Mouse (Mus musculus) adrenal gland, postnatal 10 days (tissue): Measurements from ENCODE around the gene Vmn1r211. TPM values are rescaled to one million over a fixed set of nuclear protein-coding genes. Genes with fewer than 3 reads are reported as not detected.
"Not testable (repeated sequence)": the region's sequence is repeated elsewhere in the genome, so short reads cannot be mapped to it uniquely, and the experiment has no call there.

ENCODE experiments used
- DNase-seq: peaks from one replicate; pipeline ENCODE4 v3.0.0; 2021; ENCODE audit warnings: mixed read lengths
- long read RNA-seq, 2 experiments: library from polyadenylated mRNA; stranded (forward); transcript quantifications; one replicate each; pipeline ENCODE4 v2.0.0; 2021
- total RNA-seq, 2 experiments: library from RNA; stranded (reverse); gene quantifications; 2 replicates each; pipeline ENCODE4 v1.2.3; 2021

Vmn1r211 gene
- total RNA-seq, result not detected
- long read RNA-seq, experiment 1, result 0 reads
- long read RNA-seq, experiment 2, result 0 reads

- DNase-seq, result no peak
These were observed at the start of gene Vmn1r211 for GRCm38 (mm10) chr13:22857461-22857860. Gene Vmn1r211 (minus strand): TSS chr13:22857561.

- DNase-seq, result no peak
These were observed 26.7 kb upstream of the Vmn1r211 start, which contains the start of gene Vmn1r212 for GRCm38 (mm10) chr13:22884105-22884504. Gene Vmn1r212 (minus strand): TSS chr13:22884205.

DNA sequence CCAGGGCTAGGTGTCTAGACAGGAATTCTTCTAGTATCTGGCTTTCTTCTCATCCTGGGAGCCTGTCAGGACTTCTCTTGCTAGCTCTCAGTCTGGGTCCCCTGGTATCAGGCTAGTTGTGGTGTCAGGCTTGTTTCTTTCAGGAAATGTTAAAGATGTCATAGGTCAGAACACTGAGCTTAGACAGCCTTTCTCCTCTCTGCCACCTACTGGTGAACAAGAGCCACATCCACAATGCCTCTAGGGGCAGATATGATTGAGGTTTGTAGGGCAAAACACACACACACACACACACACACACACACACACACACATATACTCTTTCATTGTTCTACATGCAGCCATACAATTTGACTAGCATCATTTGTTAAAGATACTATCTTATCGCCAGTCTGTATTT is 21.9 kb upstream of the Vmn1r211 start:
- no peak for DNase-seq

GRCm38 (mm10) chr13:22854760-22855159 is 2.6 kb downstream of the Vmn1r211 start:
- DNase-seq, result no peak

GRCm38 (mm10) chr13:22846798-22847197 is 10.6 kb downstream of the Vmn1r211 start:
- DNase-seq, result no peak

GRCm38 (mm10) chr13:22844304-22844703 is 13.1 kb downstream of the Vmn1r211 start:
- DNase-seq, result not testable (repeated sequence)

DNA sequence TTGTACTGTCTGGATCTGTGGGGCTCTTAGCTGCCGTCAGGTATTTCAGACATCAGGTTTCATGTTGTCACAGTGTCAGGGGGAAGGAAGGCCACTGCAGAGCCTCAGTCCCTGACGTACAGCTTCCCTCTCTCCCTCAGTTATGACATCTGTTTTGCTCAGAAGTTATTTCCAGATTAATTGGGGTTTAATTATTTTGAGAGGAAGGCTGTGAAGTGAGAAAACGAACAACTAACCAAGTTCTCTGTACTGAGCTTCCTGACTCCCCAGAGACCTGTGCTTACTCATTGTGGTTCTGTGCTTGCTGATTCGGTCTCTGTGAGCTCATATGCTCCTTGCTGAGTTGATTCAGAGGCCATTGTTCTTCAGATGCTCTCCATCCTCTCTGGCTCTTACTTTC is 26.1 kb downstream of the Vmn1r211 start, which contains the start of gene Vmn1r210:
Gene Vmn1r210 (minus strand): TSS at position 101 of the 400 bp plus-strand sequence.
- no peak for DNase-seq

DNA sequence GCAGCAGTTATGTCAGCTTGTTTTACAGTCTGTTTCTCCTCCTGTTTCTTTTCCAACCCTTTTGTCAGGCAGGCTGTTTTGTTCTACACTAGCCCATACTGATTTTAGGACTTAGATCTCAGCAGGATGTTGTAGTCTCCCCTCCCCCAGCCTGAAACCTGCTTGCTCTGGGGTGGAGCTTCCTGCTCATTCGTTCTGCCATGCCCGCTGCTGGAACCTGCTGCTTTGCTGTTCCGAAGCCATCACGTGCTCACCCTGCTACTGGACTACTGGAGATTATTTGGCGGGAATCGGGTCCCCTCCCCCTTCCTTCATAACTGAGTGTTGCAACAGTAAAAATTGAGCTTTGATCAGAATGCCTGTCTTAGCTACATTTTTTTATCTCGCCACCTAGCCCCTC is 28.0 kb downstream of the Vmn1r211 start:
- not testable (repeated sequence) for DNase-seq

- DNase-seq, result not testable (repeated sequence)
These were observed 35.8 kb downstream of the Vmn1r211 start for GRCm38 (mm10) chr13:22821601-22822000.

DNA sequence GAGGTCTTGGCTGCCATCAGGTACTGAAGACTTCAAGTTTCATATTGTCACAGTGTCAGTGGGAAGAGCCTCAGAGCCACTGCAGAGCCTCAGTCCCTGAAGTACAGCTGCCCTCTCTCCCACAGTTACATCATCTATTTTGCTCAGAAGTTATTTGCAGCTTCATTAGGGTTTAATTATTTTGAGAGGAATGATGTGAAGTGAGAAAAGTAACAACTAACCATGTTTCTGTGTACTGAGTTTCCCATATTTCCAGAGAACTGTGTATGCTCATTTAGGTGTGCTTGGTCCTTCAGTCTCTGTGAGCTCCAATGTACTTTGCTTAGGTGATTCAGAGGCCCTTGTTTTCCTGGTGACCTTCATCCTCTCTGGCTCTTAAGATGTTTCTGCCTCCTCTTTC is 47.8 kb downstream of the Vmn1r211 start, which contains the start of gene Vmn1r209:
Gene Vmn1r209 (minus strand): TSS at position 101 of the 400 bp plus-strand sequence.
- not testable (repeated sequence) for DNase-seq

Other genes with a start within 250 kb of the Vmn1r211 start
- not detected for gene Vmn1r206, start 233.3 kb downstream of the Vmn1r211 start, total RNA-seq
- not detected for gene Vmn1r207-ps, start 127.9 kb downstream of the Vmn1r211 start, total RNA-seq
- not detected for gene Vmn1r208, start 80.2 kb downstream of the Vmn1r211 start, total RNA-seq
- under 1 TPM in 1 of 2 experiments, not detected in 1; 0.03 TPM for gene Vmn1r209, start 47.9 kb downstream of the Vmn1r211 start, total RNA-seq
- not detected for gene Vmn1r210, start 26.2 kb downstream of the Vmn1r211 start, total RNA-seq
- gene Vmn1r212, start 26.6 kb upstream of the Vmn1r211 start, total RNA-seq, result not detected
- gene Vmn1r213, start 150.1 kb upstream of the Vmn1r211 start, total RNA-seq, result not detected
- gene Vmn1r214, start 172.9 kb upstream of the Vmn1r211 start, total RNA-seq, result not detected
- not detected for gene Vmn1r215, start 210.5 kb upstream of the Vmn1r211 start, total RNA-seq